Mouse (Mus musculus) cerebellum, adult 2 months (tissue): ENCODE data around the gene Ncam1.

Experiments used
- CTCF ChIP-seq: fragments of 200-500 bp; IDR thresholded peaks from 2 replicates; pipeline ENCODE4 v1.5.1; 2011; ENCODE audit warnings: low read depth, mild to moderate bottlenecking, control low read depth, low read length, moderate library complexity, borderline replicate concordance; ENCODE audit not compliant: insufficient read depth
- POLR2A ChIP-seq: fragments of 200-500 bp; IDR thresholded peaks from 2 replicates; pipeline ENCODE4 v1.6.1; 2011; ENCODE audit warnings: low read length, control low read depth, borderline replicate concordance; ENCODE audit not compliant: insufficient read depth

GRCm38 (mm10) chr9:49798806-49799205 is at the start of gene Ncam1:
- TF ChIP-seq CTCF, result no peak
- TF ChIP-seq POLR2A, result peak; percentile 80
